Mouse (Mus musculus) liver, embryonic 13.5 days (tissue): ENCODE data around the gene Cln3. TPM values are rescaled to one million over a fixed set of nuclear protein-coding genes. Genes with fewer than 3 reads are reported as not detected.

Experiments
- ATAC-seq: fragments of 200-750 bp; cut with Nextera tagmentation; 2 replicates; pipeline ENCODE4 v1.8.0; 2017; ENCODE audit warnings: low read depth, mild to moderate bottlenecking, moderate number of reproducible peaks, moderate library complexity
- DNase-seq: peaks from one replicate; pipeline ENCODE4 v3.0.0; 2022
- H3K27ac ChIP-seq: fragments of 300-500 bp; sonication (generic); 2 replicates; pipeline ENCODE4 v1.5.1; 2015; ENCODE audit warnings: moderate library complexity, mild to moderate bottlenecking, inconsistent platforms
- H3K27me3 ChIP-seq: fragments of 300-500 bp; sonication (generic); 2 replicates; pipeline ENCODE4 v1.6.1; 2015; ENCODE audit warnings: mild to moderate bottlenecking, inconsistent platforms
- H3K36me3 ChIP-seq: fragments of 300-500 bp; sonication (generic); 2 replicates; pipeline ENCODE4 v1.6.1; 2015; ENCODE audit warnings: mild to moderate bottlenecking, inconsistent platforms
- H3K4me1 ChIP-seq: fragments of 300-500 bp; sonication (generic); replicated peaks from 2 replicates; pipeline ENCODE4 v1.6.1; 2015; ENCODE audit warnings: inconsistent platforms
- H3K4me2 ChIP-seq: fragments of 300-500 bp; sonication (generic); 2 replicates; pipeline ENCODE4 v1.6.1; 2015; ENCODE audit warnings: inconsistent platforms, mild to moderate bottlenecking, moderate library complexity
- H3K4me3 ChIP-seq: fragments of 300-500 bp; sonication (generic); replicated peaks from 2 replicates; pipeline ENCODE4 v1.5.1; 2015; ENCODE audit warnings: mild to moderate bottlenecking, inconsistent platforms
- H3K9ac ChIP-seq: fragments of 300-500 bp; sonication (generic); 2 replicates; pipeline ENCODE4 v1.6.1; 2015; ENCODE audit warnings: mild to moderate bottlenecking, inconsistent platforms
- H3K9me3 ChIP-seq: fragments of 300-500 bp; sonication (generic); replicated peaks from 2 replicates; pipeline ENCODE4 v1.6.1; 2016; ENCODE audit warnings: inconsistent platforms
- WGBS: fragments of 180-500 bp; shearing (Covaris S2); methylation state at CpG from one replicate; pipeline ENCODE4 v1.1.7; 2015; ENCODE audit not compliant: insufficient replicate concordance; 5-methylcytosine and 5-hydroxymethylcytosine counted together
- polyA plus RNA-seq: library from polyadenylated mRNA; unstranded; fragments of >200 nt; fragmentation: Nextera tagmentation; extraction: Ambion mirVana; gene quantifications from 2 replicates; pipeline ENCODE4 v1.2.1, GENCODE M21; 2015

Gene Cln3
- polyA plus RNA-seq, result 11.5 and 12.4 TPM in 2 replicates

DNA sequence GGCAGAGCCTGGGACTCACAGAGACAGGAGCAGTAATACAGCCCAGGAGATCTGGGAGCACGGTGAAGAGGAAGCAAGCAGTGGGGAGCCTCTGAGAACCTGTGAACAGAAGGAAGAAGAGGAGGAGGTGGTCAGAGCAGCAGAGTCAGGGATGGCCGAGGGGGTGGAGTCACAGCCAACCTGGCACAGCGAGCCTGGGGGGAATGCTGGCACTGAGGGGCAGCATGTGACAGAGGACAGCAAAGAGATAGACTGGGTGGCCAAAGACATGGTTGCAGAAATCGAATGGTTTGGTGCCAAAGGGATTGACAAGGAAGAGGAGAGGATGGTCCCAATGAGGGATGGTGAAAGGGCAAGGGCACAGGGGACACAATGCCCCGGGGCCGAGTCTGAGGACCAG, at the start of gene Cln3:
Cln3 (minus strand) TSS at position 101 of the 400 bp plus-strand sequence.
- no peak for ATAC-seq
- no peak within 1 kb of the TSS for H3K9ac ChIP-seq
- peaks cover 27% of the 10 kb centered on the region for H3K27me3 ChIP-seq
- WGBS, result 45% methylated on average over 6 of the region's 6 CpGs
- H3K4me1 ChIP-seq, result peaks cover 34% of the 10 kb centered on the region
- H3K4me2 ChIP-seq, result peak within 1 kb of the TSS; percentile 32
- H3K27ac ChIP-seq, result no peak within 1 kb of the TSS
- H3K9me3 ChIP-seq, result no peaks in the 10 kb centered on the region
- H3K4me3 ChIP-seq, result peak within 1 kb of the TSS; percentile 2; the same call in 1 of the 2 replicates
- H3K36me3 ChIP-seq, result no peaks in the 10 kb centered on the region
- no peak for DNase-seq

DNA sequence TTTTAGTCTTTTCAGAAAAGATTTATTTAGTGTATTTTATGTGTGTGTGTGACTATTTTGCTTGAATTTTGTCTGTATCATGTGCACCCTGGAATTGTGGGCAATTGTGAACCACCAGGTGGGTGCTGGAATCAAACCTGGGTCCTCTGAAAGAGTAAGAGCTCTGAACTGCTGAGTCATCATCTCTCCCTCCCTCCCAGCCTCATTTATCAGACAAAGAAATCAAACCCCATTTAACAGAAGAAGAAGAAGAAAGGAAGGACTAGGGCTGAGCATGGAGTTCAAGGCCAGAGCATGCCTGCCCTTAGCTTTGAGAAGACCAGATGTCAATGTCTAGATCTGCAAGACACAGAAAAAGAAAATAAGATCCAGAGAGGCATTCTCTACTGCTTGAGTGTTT, 49.8 kb upstream of the Cln3 start:
- H3K4me3 ChIP-seq, result no peak overlapping the region
- H3K9ac ChIP-seq, result no peak overlapping the region
- no peak overlapping the region for H3K4me2 ChIP-seq
- DNase-seq (no peak), ATAC-seq (no peak)
- H3K27ac ChIP-seq, result no peak overlapping the region
- no peaks in the 10 kb centered on the region for H3K36me3 ChIP-seq
- no peaks in the 10 kb centered on the region for H3K27me3 ChIP-seq
- H3K4me1 ChIP-seq, result peaks cover 12% of the 10 kb centered on the region
- no peaks in the 10 kb centered on the region for H3K9me3 ChIP-seq

- DNase-seq (no peak), ATAC-seq (peak; percentile 41; the same call in 1 of the 2 replicates)
- Histone ChIP-seq H3K27ac (no peak overlapping the region), H3K4me2 (no peak overlapping the region), H3K9me3 (no peaks in the 10 kb centered on the region), H3K4me3 (no peak overlapping the region), H3K27me3 (no peaks in the 10 kb centered on the region), H3K4me1 (peaks cover 15% of the 10 kb centered on the region), H3K9ac (no peak overlapping the region), H3K36me3 (no peaks in the 10 kb centered on the region)
- WGBS, result 13% methylated on average over 2 of the region's 2 CpGs
Measured at GRCm38 (mm10) chr7:126632478-126632877, 46.9 kb upstream of the Cln3 start.

GRCm38 (mm10) chr7:126630824-126631518, 45.4 kb upstream of the Cln3 start, which contains the start of gene Nupr1:
Nupr1 (minus strand) TSS chr7:126630861.
- no peak within 1 kb of the TSS for H3K9ac ChIP-seq
- ATAC-seq (no peak), DNase-seq (no peak)
- WGBS, result 68% methylated on average over 4 of the region's 4 CpGs
- no peaks in the 10 kb centered on the region for H3K9me3 ChIP-seq
- H3K4me3 ChIP-seq, result no peak within 1 kb of the TSS
- H3K4me2 ChIP-seq, result no peak within 1 kb of the TSS
- H3K4me1 ChIP-seq, result peaks cover 18% of the 10 kb centered on the region
- no peak within 1 kb of the TSS for H3K27ac ChIP-seq
- no peaks in the 10 kb centered on the region for H3K36me3 ChIP-seq
- no peaks in the 10 kb centered on the region for H3K27me3 ChIP-seq

DNA sequence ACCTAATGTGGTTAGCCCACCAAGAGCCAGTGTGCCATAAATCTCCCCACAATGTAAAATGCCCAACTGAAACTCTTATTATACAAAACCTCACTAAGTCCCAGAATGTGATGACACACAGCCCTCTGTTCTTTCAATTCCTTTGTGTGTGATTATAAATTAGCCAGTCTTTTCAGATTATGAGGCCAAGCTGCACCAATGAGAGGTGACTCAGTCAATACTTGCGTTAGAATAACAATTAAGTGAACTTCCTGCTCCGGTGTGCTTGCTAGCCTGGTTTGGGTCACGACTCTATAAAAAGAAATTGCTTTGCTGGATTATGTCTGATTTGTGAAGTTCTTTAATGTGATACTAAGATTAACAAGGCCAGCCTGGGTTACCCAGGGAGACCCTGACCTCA, 44.3 kb upstream of the Cln3 start:
- Histone ChIP-seq H3K4me2 (no peak overlapping the region), H3K9ac (no peak overlapping the region), H3K4me3 (no peak overlapping the region), H3K9me3 (no peaks in the 10 kb centered on the region), H3K27me3 (no peaks in the 10 kb centered on the region), H3K4me1 (peaks cover 24% of the 10 kb centered on the region), H3K27ac (no peak overlapping the region), H3K36me3 (no peaks in the 10 kb centered on the region)
- 54% methylated on average over 3 of the region's 3 CpGs for WGBS
- ATAC-seq (no peak), DNase-seq (no peak)

DNA sequence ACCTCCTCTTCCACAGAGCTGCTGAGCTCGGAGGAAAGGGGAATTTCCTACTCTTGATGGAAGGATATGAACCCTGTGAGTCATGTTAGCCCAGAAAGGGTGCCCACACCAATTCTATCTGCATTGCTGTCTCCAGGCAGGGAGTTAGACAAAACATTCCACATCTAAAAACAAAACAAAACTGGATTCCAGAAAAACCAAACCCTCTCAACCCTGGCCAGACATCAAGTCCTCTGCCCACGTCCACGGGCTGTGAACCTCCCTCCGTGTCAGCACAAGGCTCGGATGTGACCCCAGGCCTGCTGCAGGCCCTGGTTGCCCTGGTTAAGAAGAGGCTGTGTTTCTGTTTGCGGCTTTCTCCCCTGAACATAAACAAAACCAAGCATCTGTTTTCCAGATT, 42.5 kb upstream of the Cln3 start:
- WGBS, result 65% methylated on average over 6 of the region's 6 CpGs
- Histone ChIP-seq H3K36me3 (no peaks in the 10 kb centered on the region), H3K4me1 (peaks cover 43% of the 10 kb centered on the region), H3K27ac (no peak overlapping the region), H3K9me3 (no peaks in the 10 kb centered on the region), H3K27me3 (no peaks in the 10 kb centered on the region), H3K4me3 (no peak overlapping the region), H3K4me2 (no peak overlapping the region), H3K9ac (0 out of 2 replicates have a peak overlapping the region, but pooled peaks have one; percentile 16)
- DNase-seq, result no peak
- ATAC-seq, result no peak

- Histone ChIP-seq H3K4me2 (peak overlapping the region; percentile 37), H3K27me3 (no peaks in the 10 kb centered on the region), H3K27ac (no peak overlapping the region), H3K36me3 (no peaks in the 10 kb centered on the region), H3K9me3 (no peaks in the 10 kb centered on the region), H3K4me3 (no peak overlapping the region), H3K4me1 (peaks cover 55% of the 10 kb centered on the region), H3K9ac (peak overlapping the region; percentile 44; the same call in 1 of the 2 replicates)
- 74% methylated on average over 3 of the region's 3 CpGs for WGBS
- ATAC-seq (no peak; the same call in 1 of the 2 replicates), DNase-seq (no peak)
Measured at GRCm38 (mm10) chr7:126625807-126626600, 40.4 kb upstream of the Cln3 start.

- DNase-seq (peak; percentile 47), ATAC-seq (peak; percentile 82)
- WGBS, result 17% methylated on average over 6 of the region's 6 CpGs
- Histone ChIP-seq H3K4me2 (peak overlapping the region; percentile 37), H3K9me3 (no peaks in the 10 kb centered on the region), H3K9ac (peak overlapping the region; percentile 44), H3K27me3 (no peaks in the 10 kb centered on the region), H3K4me3 (no peak overlapping the region; the same call in 1 of the 2 replicates), H3K36me3 (no peaks in the 10 kb centered on the region), H3K4me1 (peaks cover 59% of the 10 kb centered on the region), H3K27ac (no peak overlapping the region)
Measured at GRCm38 (mm10) chr7:126625369-126625768, 39.8 kb upstream of the Cln3 start.

- 77% methylated on average over 16 of the region's 16 CpGs for WGBS
- Histone ChIP-seq H3K27ac (no peak overlapping the region), H3K4me1 (peaks cover 59% of the 10 kb centered on the region), H3K36me3 (no peaks in the 10 kb centered on the region), H3K4me3 (no peak overlapping the region), H3K4me2 (peak overlapping the region; percentile 37), H3K9me3 (no peaks in the 10 kb centered on the region), H3K9ac (peak overlapping the region; percentile 44; the same call in 1 of the 2 replicates), H3K27me3 (no peaks in the 10 kb centered on the region)
- ATAC-seq (no peak), DNase-seq (no peak)
Measured at GRCm38 (mm10) chr7:126624774-126625173, 39.2 kb upstream of the Cln3 start.

DNA sequence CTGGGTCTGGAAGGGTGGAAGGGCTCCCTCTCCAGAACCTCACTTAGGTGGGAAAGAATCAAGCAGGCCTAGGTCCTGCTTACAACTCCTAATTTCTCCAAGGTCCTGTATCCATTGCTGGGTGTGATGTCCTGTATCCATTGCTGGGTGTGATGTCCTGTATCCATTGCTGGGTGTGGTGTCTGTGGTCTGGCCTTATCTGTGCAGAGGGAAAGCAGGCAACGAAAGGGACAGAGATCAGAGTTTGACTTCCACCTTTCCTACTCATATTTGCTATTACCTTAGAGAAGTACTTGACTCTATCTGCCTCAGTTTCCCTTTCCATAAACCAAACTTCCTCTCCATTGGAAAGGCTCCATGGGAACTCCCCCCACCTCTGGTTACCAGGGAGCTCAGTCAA, 37.8 kb upstream of the Cln3 start:
- H3K9ac ChIP-seq, result no peak overlapping the region
- no peaks in the 10 kb centered on the region for H3K27me3 ChIP-seq
- H3K27ac ChIP-seq, result no peak overlapping the region
- H3K9me3 ChIP-seq, result no peaks in the 10 kb centered on the region
- 11% methylated on average over 1 of the region's 1 CpGs for WGBS
- H3K36me3 ChIP-seq, result no peaks in the 10 kb centered on the region
- no peak overlapping the region for H3K4me2 ChIP-seq
- H3K4me1 ChIP-seq, result peaks cover 58% of the 10 kb centered on the region
- ATAC-seq (0 out of 2 replicates have a peak, but pooled peaks have one; percentile 30), DNase-seq (no peak)
- no peak overlapping the region for H3K4me3 ChIP-seq

- H3K4me3 ChIP-seq, result no peak overlapping the region
- H3K9me3 ChIP-seq, result no peaks in the 10 kb centered on the region
- ATAC-seq, result peak; percentile 77
- no peak for DNase-seq
- peaks cover 56% of the 10 kb centered on the region for H3K4me1 ChIP-seq
- no peaks in the 10 kb centered on the region for H3K27me3 ChIP-seq
- peak overlapping the region; percentile 29; the same call in 1 of the 2 replicates for H3K27ac ChIP-seq
- no peaks in the 10 kb centered on the region for H3K36me3 ChIP-seq
- WGBS, result 48% methylated on average over 9 of the region's 9 CpGs
- H3K4me2 ChIP-seq, result 0 out of 2 replicates have a peak overlapping the region, but pooled peaks have one; percentile 15
- H3K9ac ChIP-seq, result no peak overlapping the region
Measured at GRCm38 (mm10) chr7:126621452-126622359, 36.1 kb upstream of the Cln3 start.
